Mouse (Mus musculus): Measurements from ENCODE around the gene Grid2ip.

DNA sequence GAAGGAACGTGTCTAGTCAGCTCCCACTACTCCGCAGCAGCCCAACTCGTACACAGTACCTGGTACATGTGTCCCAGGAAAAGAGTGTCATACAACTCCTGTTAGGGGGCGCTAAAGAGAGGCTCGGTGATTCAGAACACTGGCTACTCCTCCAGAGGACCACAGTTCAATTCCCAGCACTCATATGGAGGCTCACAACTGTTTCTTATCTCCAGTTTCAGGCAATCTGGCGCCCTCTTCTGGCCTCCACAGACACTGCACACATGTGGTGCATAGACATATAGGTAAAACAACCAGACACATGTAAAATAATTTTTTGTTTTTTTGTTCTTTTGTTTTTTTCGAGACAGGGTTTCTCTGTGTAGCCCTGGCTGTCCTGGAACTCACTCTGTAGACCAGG, 37.0 kb downstream of the Grid2ip start:
- TF ChIP-seq CTCF (IDR thresholded peaks at IDR 0.05; ENCODE audit: borderline replicate concordance, insufficient read depth, low read depth, low read length) (0 out of 2 replicates have a peak, but pooled peaks have one; percentile 6), POLR2A (IDR thresholded peaks at IDR 0.05; ENCODE audit: borderline replicate concordance, insufficient read depth, low read length) (no peak)

Measured in cerebellum, adult 2 months (tissue).